Mouse (Mus musculus) inflammation-experienced regulatory T-cells, adult 16 weeks (primary cell): Measurements from ENCODE around the gene Abi3. TPM values are rescaled to one million over a fixed set of nuclear protein-coding genes. Genes with fewer than 3 reads are reported as not detected.

Experiments used
- polyA plus RNA-seq: library from polyadenylated mRNA; unstranded; fragments of 100-300 nt; shearing (Covaris generic); gene quantifications from one replicate; pipeline ENCODE4 v1.2.1, GENCODE M21; 2017

The Abi3 gene
- 75.8 TPM for polyA plus RNA-seq

GRCm38 (mm10) chr11:95842074-95842681 is at the start of gene Abi3:
Abi3 (minus strand) TSS chr11:95842476.

GRCm38 (mm10) chr11:95837059-95837458 is 5.2 kb downstream of the Abi3 start, which contains the start of gene Gngt2:
Gngt2 (plus strand) TSS chr11:95837216.

GRCm38 (mm10) chr11:95824071-95824876 is 18.0 kb downstream of the Abi3 start, which contains the start of gene Phospho1:
Phospho1 (plus strand) TSS chr11:95824499.

Other genes with a start within 250 kb of the Abi3 start
- 90.4 TPM for gene Phb, start 175.5 kb downstream of the Abi3 start, polyA plus RNA-seq
- gene Zfp652, start 129.8 kb downstream of the Abi3 start, polyA plus RNA-seq = 7.9 TPM
- gene B130006D01Rik, start 118.9 kb downstream of the Abi3 start, polyA plus RNA-seq = 1.6 TPM
- not detected for gene Phospho1, start 18.0 kb downstream of the Abi3 start, polyA plus RNA-seq
- gene Gngt2, start 5.3 kb downstream of the Abi3 start, polyA plus RNA-seq = 47.1 TPM
- not detected for gene B4galnt2, start 72.4 kb upstream of the Abi3 start, polyA plus RNA-seq
- gene Igf2bp1, start 163.5 kb upstream of the Abi3 start, polyA plus RNA-seq = not detected
- gene Gip, start 182.1 kb upstream of the Abi3 start, polyA plus RNA-seq = not detected
- 82.5 TPM for gene Snf8, start 192.4 kb upstream of the Abi3 start, polyA plus RNA-seq
- 10.2 TPM for gene Ube2z, start 222.9 kb upstream of the Abi3 start, polyA plus RNA-seq
- gene Atp5g1, start 233.2 kb upstream of the Abi3 start, polyA plus RNA-seq = 380 TPM